Mouse (Mus musculus) adrenal gland, adult 18-20 months (tissue): ENCODE data around the gene Vmn1r205. TPM values are rescaled to one million over a fixed set of nuclear protein-coding genes. Genes with fewer than 3 reads are reported as not detected.
"Not testable (repeated sequence)": the region's sequence is repeated elsewhere in the genome, so short reads cannot be mapped to it uniquely, and the experiment has no call there.

Experiments
- DNase-seq, 2 experiments: peaks; one replicate each; pipeline ENCODE4 v3.0.0; 2021 to 2022; ENCODE audit warnings: low spot score in 2 of 2
- long read RNA-seq, 2 experiments: library from polyadenylated mRNA; stranded (forward); transcript quantifications; one replicate each; pipeline ENCODE4 v2.0.0; 2021
- total RNA-seq, 2 experiments: library from RNA; stranded (reverse); gene quantifications; 1 replicate in 1 of 2; 2 replicates in 1 of 2; pipeline ENCODE4 v1.2.3; 2021

The Vmn1r205 gene
- not detected for total RNA-seq
- long read RNA-seq, experiment 1: 0 reads
- long read RNA-seq, experiment 2: 0 reads

GRCm38 (mm10) chr13:22592900-22593299 lies at the start of gene Vmn1r205:
TSS of gene Vmn1r205 (minus strand) at chr13:22593000.
- no peak for DNase-seq

- not testable (repeated sequence) for DNase-seq
Measured at GRCm38 (mm10) chr13:22624151-22624550, 31.4 kb upstream of the Vmn1r205 start, which contains the start of gene Vmn1r206. TSS of gene Vmn1r206 (minus strand) at chr13:22624251.

- not testable (repeated sequence) for DNase-seq
Measured at GRCm38 (mm10) chr13:22583336-22583735, 9.5 kb downstream of the Vmn1r205 start.

GRCm38 (mm10) chr13:22574911-22575310 lies 17.9 kb downstream of the Vmn1r205 start:
- not testable (repeated sequence) for DNase-seq

GRCm38 (mm10) chr13:22552898-22553297 lies 39.9 kb downstream of the Vmn1r205 start, which contains the start of gene Vmn1r204:
TSS of gene Vmn1r204 (plus strand) at chr13:22553198.
- not testable (repeated sequence) for DNase-seq

Other genes starting within 250 kb of the Vmn1r205 start
- not detected for gene Vmn1r198, start 242.6 kb downstream of the Vmn1r205 start, total RNA-seq
- gene Vmn1r199, start 213.2 kb downstream of the Vmn1r205 start, total RNA-seq: not detected
- gene Vmn1r200, start 202.6 kb downstream of the Vmn1r205 start, total RNA-seq: not detected
- not detected for gene Vmn1r201, start 121.1 kb downstream of the Vmn1r205 start, total RNA-seq
- not detected for gene Vmn1r202, start 87.6 kb downstream of the Vmn1r205 start, total RNA-seq
- gene Vmn1r203, start 74.9 kb downstream of the Vmn1r205 start, total RNA-seq: not detected
- gene Vmn1r204, start 39.8 kb downstream of the Vmn1r205 start, total RNA-seq: not detected
- not detected for gene Vmn1r206, start 31.3 kb upstream of the Vmn1r205 start, total RNA-seq
- not detected for gene Vmn1r207-ps, start 136.6 kb upstream of the Vmn1r205 start, total RNA-seq
- gene Vmn1r208, start 184.4 kb upstream of the Vmn1r205 start, total RNA-seq: not detected
- gene Vmn1r209, start 216.7 kb upstream of the Vmn1r205 start, total RNA-seq: not detected
- not detected for gene Vmn1r210, start 238.3 kb upstream of the Vmn1r205 start, total RNA-seq